Mouse (Mus musculus) spleen, postnatal 4 days (tissue): ENCODE data around the gene Sat2.
A peak's percentile ranks its signal among the peaks of the same experiment; 100 is the strongest.
"Not testable (repeated sequence)": the region's sequence is repeated elsewhere in the genome, so short reads cannot be mapped to it uniquely, and the experiment has no call there.

ENCODE experiments used
- DNase-seq, 2 experiments: peaks; one replicate each; pipeline ENCODE4 v3.0.0; 2022; ENCODE audit warnings: low spot score in 2 of 2

Sat2 gene

DNA sequence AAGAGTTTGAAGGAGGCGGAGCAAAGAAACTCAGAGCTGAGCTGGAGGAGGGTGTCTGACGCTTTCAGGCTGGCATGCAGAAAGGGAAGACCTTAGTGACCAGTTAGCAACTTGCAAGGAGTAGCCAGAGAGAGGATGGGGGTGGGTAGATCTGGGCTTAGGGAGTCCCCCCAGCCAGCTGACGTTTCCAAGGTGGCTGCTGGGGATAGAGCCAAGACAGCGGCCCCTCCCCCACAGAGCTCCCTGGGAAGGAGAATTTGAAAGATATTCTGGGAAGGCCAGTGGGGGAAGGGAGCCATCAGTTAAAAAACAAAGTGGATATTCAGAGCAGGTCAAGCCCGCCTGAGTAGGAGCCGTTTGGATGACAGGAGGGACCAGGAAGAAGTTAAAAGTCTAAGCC, 21.7 kb upstream of the Sat2 start:
- no peak for DNase-seq

DNA sequence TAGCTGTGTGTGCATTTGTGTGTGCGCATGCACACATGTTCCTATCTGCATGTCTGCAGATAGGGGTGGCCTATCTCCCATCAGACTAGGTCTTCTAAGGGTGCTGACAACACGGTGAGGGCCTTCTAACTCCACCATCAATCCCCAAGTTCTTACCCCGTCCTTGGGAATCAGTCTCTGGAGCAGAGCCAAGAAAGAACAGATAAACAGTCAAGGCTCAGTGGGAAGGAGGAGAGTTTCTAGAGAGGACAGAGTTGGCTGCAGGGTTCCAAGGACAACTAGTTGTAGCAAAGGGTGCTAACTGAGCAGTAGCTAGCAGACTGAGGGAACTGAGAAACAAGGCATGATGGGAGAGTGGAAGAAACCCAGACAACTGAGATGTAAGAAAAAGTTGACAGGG, 20.1 kb upstream of the Sat2 start:
- DNase-seq, result no peak

DNA sequence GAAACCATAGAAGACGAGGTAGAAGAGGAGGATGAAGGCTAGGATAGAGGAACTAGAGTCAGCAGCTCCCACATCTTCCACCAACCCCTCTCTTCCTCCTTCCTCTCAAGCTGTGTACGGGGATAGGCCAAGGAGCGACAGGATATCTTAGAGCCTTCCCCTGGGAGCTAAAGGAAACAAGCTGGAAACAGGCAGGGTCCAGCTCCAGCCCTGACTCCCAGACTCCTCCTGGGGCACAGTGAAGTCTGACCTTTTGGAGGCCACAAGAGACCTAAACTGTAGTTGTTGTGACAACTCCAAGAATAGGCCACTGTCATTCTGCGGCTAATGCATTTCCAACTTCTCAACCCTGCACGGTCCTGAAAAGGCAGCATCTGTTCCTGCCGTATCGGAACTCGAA, 18.3 kb upstream of the Sat2 start:
- no peak for DNase-seq

DNA sequence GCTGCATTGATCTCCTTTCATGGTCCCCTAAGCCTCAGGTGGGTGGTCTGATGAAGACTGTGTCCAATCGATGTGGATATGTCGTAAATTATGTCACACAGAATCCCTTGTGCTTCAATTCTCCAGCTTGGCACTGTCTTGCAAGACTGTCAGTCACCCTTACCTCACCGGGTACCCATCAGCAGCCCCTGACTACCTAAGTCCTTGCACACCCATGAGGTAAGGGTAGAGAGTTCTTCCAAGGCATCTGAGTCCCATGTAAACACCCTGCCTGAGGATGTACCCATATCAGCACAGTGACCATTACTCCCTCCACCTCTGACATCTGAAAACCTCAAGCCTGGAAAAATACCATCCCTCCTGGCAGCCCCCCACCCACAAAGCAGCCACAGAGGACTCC, 17.5 kb upstream of the Sat2 start:
- DNase-seq, result no peak

DNA sequence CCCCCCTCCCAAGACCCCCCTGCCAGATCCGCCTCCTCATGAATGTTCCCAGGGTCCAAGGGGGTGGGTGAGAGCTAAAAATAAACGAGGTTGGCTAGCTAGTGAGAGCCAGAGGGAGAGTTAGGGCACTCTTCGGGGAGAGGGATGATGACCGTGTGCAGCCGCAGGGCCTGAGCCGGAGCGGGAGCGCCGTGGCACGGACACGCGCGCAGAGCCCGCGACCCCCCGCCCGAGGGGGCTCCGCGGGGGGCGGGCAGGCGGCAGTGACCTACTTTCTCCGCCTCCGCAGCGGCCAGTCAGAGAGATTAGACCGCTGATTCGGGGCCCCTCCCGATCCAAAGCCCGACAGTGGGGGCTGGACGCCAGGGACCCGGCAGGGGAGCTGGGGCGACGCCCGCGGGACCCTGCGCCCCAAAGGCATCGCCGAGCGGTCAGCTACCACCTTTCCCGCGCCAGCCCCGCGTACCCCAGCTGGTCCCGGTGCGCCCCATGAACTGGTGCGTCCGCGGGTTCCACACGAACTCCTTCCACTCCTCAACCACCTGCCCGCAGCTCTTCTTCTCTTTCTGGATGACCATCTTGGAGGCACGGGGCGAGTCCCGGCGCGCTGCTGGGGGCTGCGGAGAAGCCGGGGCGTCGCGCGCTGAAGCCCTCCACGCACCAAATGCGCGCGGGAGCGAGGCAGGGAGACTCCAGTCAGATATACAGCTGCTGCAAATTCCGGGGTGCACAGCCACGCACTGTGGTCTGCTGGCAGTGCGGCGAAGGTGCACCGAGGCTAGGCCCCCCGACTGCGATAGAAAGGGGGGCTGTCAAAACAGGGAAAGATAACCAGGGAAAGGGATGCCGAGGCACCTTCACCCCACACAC, 16.8 kb upstream of the Sat2 start:
- peak; percentile 36 to 76 for DNase-seq

DNA sequence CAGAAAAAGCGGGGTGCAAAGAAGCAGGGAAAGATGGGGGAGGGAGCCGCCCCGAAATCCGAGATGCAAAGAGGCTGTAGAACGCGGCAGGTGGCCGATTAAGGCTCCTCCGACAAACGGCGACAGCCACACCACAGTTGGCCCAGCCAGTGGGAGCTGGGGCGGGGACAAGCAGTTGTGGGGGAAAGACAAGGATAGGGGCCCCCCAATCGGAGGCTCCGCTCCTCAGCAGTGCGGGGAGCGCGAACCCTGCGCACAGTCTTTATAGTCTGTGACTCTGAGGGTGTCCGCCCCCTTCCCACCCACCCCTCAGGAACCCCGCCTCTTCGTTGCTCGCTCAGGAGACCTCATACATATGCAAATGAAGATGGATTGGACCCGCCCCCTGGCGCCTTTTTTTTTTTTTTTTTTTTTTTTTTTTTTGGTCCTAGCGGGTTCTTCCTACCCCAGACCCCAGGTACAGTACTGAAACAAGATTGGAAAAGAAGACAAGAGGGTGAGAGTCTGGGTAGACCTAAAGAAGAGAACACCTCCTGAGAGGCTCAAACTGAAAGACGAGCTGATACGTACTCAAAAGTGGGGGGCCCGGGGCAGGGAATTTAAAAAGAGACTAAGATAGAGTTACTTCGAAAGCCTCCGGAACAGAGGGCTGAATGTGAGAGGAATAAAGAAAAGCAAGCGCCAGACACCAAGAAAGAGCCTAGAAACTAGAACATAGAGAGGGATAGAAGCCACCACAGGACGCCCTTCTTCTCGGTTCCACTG, 15.9 kb upstream of the Sat2 start, which contains the start of gene Atp1b2:
Gene Atp1b2, minus strand, starts transcription at position 217 of the 765 bp plus-strand sequence.
- peak; percentile 85 to 91 for DNase-seq

DNA sequence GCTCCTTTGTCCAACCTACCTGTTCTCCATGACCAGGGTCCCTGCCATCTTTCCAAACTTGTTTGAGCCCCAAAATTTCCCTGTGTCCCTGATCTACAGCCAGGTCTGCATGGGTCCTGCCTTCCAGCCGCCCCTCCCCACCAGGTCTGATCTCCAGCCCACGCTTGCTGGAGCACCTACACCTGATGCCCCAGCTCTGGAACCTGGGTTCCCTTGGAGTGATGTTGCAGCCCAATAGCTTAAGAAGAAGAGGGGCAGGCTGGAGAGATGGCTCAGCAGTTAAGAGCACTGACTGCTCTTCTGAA, 15.4 kb upstream of the Sat2 start:
- DNase-seq, result no peak

DNA sequence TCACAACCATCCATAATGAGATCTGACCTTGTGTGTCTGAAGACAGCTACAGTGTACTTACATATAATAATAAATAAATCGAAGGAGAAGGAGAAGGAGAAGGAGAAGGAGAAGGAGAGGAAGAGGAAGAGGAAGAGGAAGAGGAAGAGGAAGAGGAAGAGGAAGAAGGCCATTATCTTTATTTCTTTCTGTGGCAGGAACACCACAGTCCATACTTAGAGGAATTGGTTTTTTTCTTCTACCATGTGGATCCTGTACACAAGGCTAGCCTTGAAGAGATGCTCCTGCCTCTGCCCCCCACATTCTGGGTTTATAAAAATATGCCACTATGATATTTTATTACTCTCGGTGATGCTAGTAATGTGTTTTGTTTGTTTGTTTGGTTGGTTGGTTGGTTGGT, 15.0 kb upstream of the Sat2 start:
- no peak for DNase-seq

DNA sequence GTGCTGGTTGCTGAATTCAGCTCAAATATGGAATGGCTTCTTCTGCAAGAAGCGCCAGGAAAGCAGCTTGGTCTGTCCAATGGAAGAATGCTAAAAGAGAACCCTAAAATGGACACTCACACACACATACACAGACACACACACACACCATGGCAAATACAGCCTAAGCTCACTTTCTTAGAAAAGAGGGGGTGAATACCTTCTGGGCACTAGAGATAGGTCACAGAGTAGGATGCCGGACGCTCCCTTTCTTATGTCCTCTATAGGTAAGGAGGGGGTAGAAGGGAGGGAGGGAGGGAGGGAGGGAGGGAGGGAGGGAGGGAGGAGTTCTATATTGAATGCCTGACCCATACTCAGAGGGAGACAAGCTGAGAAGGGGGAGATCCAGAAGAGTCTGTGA, 13.3 kb upstream of the Sat2 start:
- DNase-seq, result no peak

DNA sequence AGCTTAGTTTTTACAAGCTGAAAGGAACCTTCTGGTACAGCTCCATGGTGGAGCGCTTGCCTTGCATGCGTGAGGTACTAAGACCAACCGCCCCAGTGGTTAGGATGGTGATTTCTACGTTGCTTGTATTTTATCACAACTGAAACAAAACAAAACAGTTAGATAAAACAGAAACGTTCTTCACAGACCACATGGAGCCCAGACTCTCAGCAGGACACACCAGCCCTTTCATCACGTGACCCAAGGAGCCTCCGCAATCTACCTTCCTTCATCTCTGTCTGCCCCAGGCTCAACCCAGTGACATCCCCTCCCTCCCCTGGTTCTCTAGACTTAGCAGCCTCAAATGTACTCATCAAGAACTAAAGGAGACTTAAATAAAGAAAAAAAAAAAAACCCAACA, 12.4 kb upstream of the Sat2 start:
- no peak for DNase-seq

DNA sequence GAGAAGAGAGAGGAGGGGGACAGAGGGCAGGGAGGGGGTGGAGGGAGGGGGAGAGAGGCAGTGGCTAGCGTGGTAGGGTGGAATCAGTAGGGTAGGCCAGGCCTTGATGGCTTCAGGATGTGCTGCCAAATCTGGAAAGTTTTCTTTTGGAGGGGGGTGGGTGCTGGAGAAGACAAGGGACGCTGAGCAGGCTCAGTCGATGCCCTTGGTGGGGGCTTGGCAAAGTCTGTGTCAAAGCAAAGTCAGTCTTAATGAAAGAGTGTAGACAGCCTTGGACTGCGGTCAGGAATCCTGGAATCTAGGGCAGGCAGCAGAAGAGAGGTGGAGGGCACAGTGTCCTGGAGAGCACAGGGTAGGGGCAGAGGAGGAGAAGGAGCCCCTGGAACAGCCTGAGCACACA, 10.9 kb upstream of the Sat2 start:
- DNase-seq, result no peak

DNA sequence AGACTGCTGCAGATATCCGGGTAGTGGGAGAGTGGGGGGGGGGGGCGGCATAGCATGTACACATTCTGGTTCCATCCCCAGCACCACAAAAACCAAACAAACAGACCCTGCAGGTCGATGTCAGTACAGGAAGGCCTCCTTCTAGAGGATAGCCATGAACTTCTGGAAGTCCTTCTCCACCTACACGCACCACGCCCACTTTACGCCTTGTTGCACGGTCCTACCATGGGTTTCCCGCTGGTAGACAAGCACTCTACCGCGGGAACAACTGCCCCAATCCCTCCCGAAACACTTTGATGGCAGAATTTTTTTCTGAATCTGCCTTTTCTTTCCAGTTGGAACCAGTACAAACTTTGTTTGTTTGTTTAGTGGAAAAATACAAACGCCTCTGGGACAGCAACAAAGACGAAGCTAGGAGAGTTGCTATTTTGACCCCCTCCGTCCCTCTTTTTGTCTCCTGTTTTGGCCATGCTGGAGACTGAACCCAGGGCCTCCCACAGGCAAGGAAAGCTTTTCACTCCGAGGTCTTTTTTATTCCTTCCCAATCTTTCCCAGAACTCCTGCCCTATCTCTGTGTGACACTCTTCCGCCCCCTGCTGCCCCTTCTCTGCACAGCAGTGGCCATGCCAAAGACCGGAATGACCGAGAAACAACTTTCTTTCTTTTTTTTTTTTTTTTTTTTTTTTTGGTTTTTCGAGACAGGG, 8.1 kb upstream of the Sat2 start:
- peak; percentile 83 to 91 for DNase-seq

DNA sequence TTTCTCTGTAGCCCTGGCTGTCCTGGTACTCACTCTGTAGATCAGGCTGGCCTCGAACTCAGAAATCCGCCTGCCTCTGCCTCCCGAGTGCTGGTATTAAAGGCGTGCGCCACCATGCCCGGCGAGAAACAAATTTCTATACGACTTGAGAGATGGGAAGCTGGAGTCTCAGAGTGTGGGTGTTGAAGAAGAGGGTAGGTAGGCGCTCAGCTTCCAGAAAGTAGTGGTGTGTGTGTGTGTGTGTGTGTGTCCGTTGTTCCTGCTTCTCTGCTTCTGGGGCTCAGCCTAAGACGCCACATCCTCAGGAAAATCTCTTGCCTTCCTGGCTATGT, 7.6 kb upstream of the Sat2 start:
- not testable (repeated sequence) for DNase-seq

DNA sequence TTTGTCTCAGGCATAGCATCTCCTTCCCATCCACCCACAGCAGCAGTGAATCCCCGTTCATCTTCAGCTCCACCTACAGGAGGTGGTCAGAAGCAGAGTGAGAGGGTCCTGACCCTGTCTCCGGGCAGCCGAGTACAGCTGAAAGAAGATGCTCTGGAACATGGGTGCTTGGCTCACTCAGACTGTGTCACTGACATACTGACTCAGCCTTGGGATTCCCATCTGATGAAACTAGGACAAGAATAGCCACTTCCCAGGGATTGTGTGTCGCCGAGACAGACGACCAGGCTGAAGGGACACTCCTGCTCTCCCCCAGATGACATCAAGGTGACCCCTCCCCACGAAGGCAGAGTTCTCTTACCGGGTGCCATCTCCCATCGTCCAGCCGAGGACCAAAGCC, 5.0 kb upstream of the Sat2 start:
- no peak for DNase-seq

DNA sequence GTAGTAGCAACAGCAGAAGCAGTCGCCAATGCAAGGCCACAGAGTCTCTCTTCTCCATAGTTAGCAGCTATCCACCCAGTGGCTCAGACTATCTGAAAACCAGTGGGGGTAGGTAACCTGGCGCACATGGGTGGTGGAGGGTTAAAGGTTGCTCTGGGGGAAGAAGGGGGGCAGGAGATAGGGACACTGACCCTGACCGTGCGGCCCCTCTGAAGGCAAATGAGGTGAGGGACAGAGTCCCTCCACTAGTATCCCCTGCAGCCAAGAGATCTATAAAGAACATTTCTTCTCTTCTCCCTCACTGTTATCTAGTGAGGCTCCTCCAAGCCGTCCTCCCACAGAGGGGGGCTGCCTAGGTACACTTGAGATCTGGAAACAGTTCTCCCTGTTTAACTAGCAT, 4.0 kb upstream of the Sat2 start, which contains the start of gene Shbg:
Gene Shbg, minus strand, starts transcription at position 101 of the 400 bp plus-strand sequence.
- DNase-seq, result no peak

DNA sequence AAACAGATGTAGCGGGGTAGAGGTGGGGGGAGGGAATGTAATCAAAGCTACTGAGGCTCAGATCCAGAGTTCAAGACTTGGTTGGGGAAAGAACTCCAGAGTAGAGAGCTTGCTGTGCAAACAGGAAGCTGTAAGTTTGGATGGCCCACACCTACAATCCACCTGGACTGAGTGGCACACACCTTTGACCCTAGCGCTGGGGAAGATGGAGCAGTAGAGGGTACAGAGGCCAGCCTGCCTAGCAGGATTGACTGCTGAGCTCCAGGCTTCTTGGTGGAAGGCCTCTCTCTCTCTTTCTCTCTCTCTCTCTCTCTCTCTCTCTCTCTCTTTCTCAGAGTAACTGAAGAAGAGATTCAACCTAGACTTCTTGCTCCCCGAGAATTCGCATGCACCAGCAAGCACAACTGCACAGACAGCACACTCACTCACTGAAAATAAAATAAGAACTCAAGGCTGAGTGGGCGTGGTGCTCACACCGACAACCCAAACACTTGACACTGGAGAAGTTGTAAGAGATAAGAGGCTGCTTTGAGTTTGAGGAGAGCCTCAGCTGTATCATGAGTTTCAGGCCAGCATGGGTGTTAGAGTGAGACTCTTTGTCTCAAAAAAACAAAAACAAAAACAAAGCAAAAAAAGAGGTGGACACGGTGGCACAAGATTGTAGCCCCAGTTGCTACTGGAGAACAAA, 1.3 kb upstream of the Sat2 start:
- DNase-seq, result no peak

DNA sequence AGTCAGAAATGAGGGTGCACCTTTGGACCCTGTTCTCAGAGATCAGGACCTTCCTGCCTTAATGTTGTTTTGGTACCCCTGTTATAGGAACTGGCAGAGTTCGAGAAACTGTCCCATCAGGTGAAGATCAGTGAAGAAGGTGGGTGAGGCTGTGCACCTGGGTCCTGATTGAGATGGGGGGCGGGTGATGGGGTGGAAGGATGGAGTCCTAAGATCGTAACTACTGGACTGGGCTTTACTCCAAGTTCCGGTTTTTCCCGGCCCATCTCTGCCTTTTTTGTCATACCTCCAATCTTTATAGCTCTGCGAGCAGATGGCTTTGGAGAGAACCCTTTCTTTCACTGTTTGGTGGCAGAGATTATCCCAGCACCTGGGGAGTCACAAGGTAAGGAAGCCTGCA, 582 bp downstream of the Sat2 start:
- DNase-seq, result no peak

DNA sequence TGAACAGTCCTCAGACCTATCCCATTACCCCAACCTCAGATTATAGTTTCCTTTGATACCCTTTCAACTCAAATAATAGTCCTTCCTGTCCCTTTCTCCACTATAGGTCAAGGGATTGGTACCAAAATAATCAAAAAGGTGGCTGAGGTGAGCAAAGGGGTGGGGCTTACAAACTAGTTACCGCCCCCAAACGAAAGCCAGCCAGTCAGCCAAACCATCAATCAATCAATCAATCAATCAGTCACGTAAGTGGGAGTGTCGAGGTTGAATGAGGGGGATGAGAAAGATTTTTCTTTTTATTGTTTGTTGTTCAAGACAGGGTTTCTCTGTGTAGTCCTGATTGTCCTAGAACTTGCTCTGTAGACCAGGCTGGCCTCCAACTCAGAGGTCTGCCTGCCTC, 1.2 kb downstream of the Sat2 start:
- no peak for DNase-seq

DNA sequence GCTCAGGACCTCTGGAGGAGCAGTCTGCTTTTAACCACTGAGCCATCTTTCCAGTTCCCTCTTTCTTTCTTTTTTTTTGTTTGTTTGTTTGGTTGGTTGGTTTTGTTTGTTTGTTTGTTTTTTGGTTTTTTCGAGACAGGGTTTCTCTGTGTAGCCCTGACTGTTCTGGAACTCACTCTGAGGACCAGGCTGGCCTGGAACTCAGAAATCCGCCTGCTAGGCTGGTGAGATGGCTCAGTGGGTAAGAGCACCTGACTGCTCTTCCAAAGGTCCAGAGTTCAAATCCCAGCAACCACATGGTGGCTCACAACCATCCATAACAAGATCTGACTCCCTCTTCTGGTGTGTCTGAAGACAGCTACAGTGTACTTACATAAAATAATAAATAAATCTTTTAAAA, 2.5 kb downstream of the Sat2 start:
- DNase-seq, result not testable (repeated sequence)

DNA sequence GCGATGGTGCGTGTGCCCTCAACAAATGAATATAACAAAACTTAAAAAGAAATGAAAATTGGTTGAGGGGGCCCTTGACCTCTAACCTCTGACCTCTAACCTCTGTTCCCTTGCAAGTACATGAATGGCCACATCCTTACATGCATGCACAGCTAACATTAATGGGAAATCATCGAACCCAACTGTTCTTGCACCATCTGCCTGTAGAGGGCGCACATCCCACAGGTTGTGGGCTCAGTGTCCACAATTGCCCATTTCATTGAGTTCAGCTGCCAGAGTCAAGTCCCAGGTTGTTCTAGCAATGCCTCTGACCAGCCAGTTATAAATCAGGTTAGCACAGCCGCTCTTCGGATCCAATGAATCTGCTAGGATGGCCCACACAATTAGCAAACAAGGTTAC, 6.5 kb downstream of the Sat2 start:
- DNase-seq, result peak; percentile 79 to 92

DNA sequence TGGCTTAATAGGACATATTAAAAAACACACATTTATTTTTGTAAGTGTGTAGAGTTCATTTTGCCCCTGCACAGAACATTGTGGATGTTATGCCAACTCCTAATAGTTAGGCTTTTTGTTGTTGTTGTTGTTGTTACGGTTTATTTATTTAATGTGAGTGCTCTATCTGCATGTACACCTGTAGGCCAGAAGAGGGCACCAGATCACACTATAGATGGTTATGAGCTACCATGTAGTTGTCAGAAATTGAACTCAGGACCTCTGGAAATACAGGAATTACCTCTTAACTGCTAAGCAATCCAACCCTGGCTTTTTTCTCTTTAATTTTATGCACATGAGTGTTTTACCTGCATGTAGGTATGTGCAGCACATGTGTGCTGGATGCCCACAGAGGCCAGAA, 8.0 kb downstream of the Sat2 start:
- no peak for DNase-seq
